Mouse (Mus musculus): Measurements from ENCODE around the gene Drc3. TPM values are rescaled to one million over a fixed set of nuclear protein-coding genes. Genes with fewer than 3 reads are reported as not detected.

Drc3 gene
- total RNA-seq, 2 experiments from 2014 or later: 1.0 to 1.4 TPM

Other genes starting within 250 kb of the Drc3 start
- gene Rai1, start 248.3 kb upstream of the Drc3 start, total RNA-seq (2021): 10 to 100 TPM; 16.6 to 17.3 TPM
- 10 to 100 TPM; 32.4 to 35.9 TPM for gene Srebf1, start 130.7 kb upstream of the Drc3 start, total RNA-seq (2021)
- 10 to 100 TPM; 61.5 to 67.2 TPM for gene Tom1l2, start 424 bp upstream of the Drc3 start, total RNA-seq (2021)
- 10 to 100 TPM; 62.9 to 69.0 TPM for gene Gid4, start 63.8 kb downstream of the Drc3 start, total RNA-seq (2021)
- 10 to 100 TPM; 27.5 to 28.0 TPM for gene Atpaf2, start 65.1 kb downstream of the Drc3 start, total RNA-seq (2021)
- 10 to 100 TPM; 23.0 to 25.1 TPM for gene Drg2, start 101.3 kb downstream of the Drc3 start, total RNA-seq (2021)
- under 1 TPM in 1 of 2 experiments, not detected in 1; 0.05 TPM for gene Myo15, start 116.0 kb downstream of the Drc3 start, total RNA-seq (2021)
- 100 to 1,000 TPM; 125 to 130 TPM for gene Alkbh5, start 183.1 kb downstream of the Drc3 start, total RNA-seq (2021)